Mouse (Mus musculus) bone marrow macrophage, adult 2 months (primary cell): ENCODE data around the gene Desi2.

Source experiments
- CTCF ChIP-seq: IDR thresholded peaks from 2 replicates; pipeline ENCODE4 v1.5.1; 2012; ENCODE audit warnings: low read depth, mild to moderate bottlenecking, low read length, moderate library complexity
- POLR2A ChIP-seq: IDR thresholded peaks from 2 replicates; pipeline ENCODE4 v1.6.1; 2012; ENCODE audit warnings: mild to moderate bottlenecking, low read depth, low read length, borderline replicate concordance

GRCm38 (mm10) chr1:178205701-178206325 is 18.6 kb downstream of the Desi2 start:
- TF ChIP-seq POLR2A (no peak), CTCF (no peak)
